Mouse (Mus musculus) CH12.LX (cell line): ENCODE results near the gene Ankrd53. TPM values are rescaled to one million over a fixed set of nuclear protein-coding genes. Genes with fewer than 3 reads are reported as not detected.

Experiments
- DNase-seq: peaks from one replicate; pipeline ENCODE4 v3.0.0-alpha.2; 2013; ENCODE audit errors: extremely low read depth
- H3K27ac ChIP-seq: 2 replicates; pipeline ENCODE4 v1.5.1; 2012; ENCODE audit warnings: low read depth, mild to moderate bottlenecking, control low read depth, moderate library complexity; ENCODE audit not compliant: insufficient read depth
- H3K27me3 ChIP-seq: replicated peaks from 2 replicates; pipeline ENCODE3; 2012; ENCODE audit warnings: inconsistent platforms
- H3K36me3 ChIP-seq, 2 experiments: replicated peaks in 1 of 2; 2 replicates each; pipeline versions ENCODE3 to v1.6.1; 2012; ENCODE audit warnings: inconsistent platforms in 1 of 2, low read length in 1 of 2, mild to moderate bottlenecking in 1 of 2, mixed read lengths in 1 of 2, moderate library complexity in 1 of 2; ENCODE audit not compliant: control insufficient read depth in 1 of 2, insufficient read depth in 1 of 2
- H3K4me1 ChIP-seq, 2 experiments: 2 replicates each; pipeline ENCODE4 v1.6.1; 2012; ENCODE audit warnings: inconsistent platforms in 1 of 2, moderate library complexity in 1 of 2; ENCODE audit not compliant: insufficient read depth in 2 of 2, control insufficient read depth in 1 of 2
- H3K4me2 ChIP-seq: 2 replicates; pipeline ENCODE4 v1.6.1; 2012; ENCODE audit warnings: low read depth, mild to moderate bottlenecking, control low read depth; ENCODE audit not compliant: poor library complexity, insufficient read depth, severe bottlenecking
- H3K4me3 ChIP-seq, 3 experiments: fragments of 150-350 bp in 1 of 3; sonication (generic) in 1 of 3; replicated peaks in 1 of 3; 2 replicates each; pipeline versions ENCODE3 to v1.5.1; 2011 to 2012; ENCODE audit warnings: low read depth in 2 of 3, low read length in 2 of 3, mild to moderate bottlenecking in 2 of 3, moderate library complexity in 2 of 3, control low read depth in 1 of 3, improper control_type of control experiment in 1 of 3, inconsistent platforms in 1 of 3, mixed read lengths in 1 of 3; ENCODE audit not compliant: poor library complexity in 1 of 3
- H3K79me2 ChIP-seq: replicated peaks from 2 replicates; pipeline ENCODE4 v1.6.1; 2012; ENCODE audit warnings: mild to moderate bottlenecking, moderate library complexity; ENCODE audit not compliant: control insufficient read depth, poor library complexity, insufficient read depth, severe bottlenecking; ENCODE audit errors: extremely low read depth
- H3K9ac ChIP-seq: 2 replicates; pipeline ENCODE4 v1.6.1; 2012; ENCODE audit warnings: low read depth, mild to moderate bottlenecking, control low read depth, moderate library complexity; ENCODE audit not compliant: insufficient read depth
- H3K9me3 ChIP-seq: replicated peaks from 2 replicates; pipeline ENCODE3; 2012; ENCODE audit warnings: low read length, inconsistent platforms, mixed read lengths
- CHD2 ChIP-seq: IDR thresholded peaks from 2 replicates; pipeline ENCODE4 v1.6.1; 2011; ENCODE audit warnings: low read length, improper control_type of control experiment
- CTCF ChIP-seq, 2 experiments: IDR thresholded peaks in 1 of 2; conservative IDR thresholded peaks in 1 of 2; 2 replicates each; pipeline ENCODE4 v1.5.1; 2011 to 2012; ENCODE audit warnings: low read depth in 2 of 2, low read length in 2 of 2, improper control_type of control experiment in 1 of 2, inconsistent platforms in 1 of 2, mild to moderate bottlenecking in 1 of 2, moderate library complexity in 1 of 2
- E2F4 ChIP-seq: IDR thresholded peaks from 2 replicates; pipeline ENCODE4 v1.6.1; 2011; ENCODE audit warnings: low read depth, low read length, improper control_type of control experiment; ENCODE audit not compliant: insufficient replicate concordance
- ELF1 ChIP-seq: IDR thresholded peaks from 2 replicates; pipeline ENCODE4 v1.6.1; 2014; ENCODE audit warnings: low read depth, mild to moderate bottlenecking, inconsistent platforms, low read length, improper control_type of control experiment
- EP300 ChIP-seq: IDR thresholded peaks from 2 replicates; pipeline ENCODE4 v1.6.1; 2011; ENCODE audit warnings: low read length, improper control_type of control experiment
- JUN ChIP-seq: IDR thresholded peaks from 2 replicates; pipeline ENCODE4 v1.6.1; 2011; ENCODE audit warnings: low read depth, mild to moderate bottlenecking, low read length, improper control_type of control experiment, moderate library complexity; ENCODE audit not compliant: insufficient read depth
- JUND ChIP-seq: conservative IDR thresholded peaks from 2 replicates; pipeline ENCODE4 v1.6.1; 2011; ENCODE audit warnings: low read depth, low read length, improper control_type of control experiment
- KAT2A ChIP-seq: IDR thresholded peaks from 2 replicates; pipeline ENCODE4 v1.6.1; 2012; ENCODE audit warnings: low read length, improper control_type of control experiment, inconsistent platforms; ENCODE audit not compliant: insufficient replicate concordance
- MAX ChIP-seq: IDR thresholded peaks from 2 replicates; pipeline ENCODE4 v1.6.1; 2011; ENCODE audit warnings: low read length, improper control_type of control experiment
- MEF2A ChIP-seq: IDR thresholded peaks from 2 replicates; pipeline ENCODE4 v1.6.1; 2014; ENCODE audit warnings: low read depth, mild to moderate bottlenecking, inconsistent platforms, low read length, improper control_type of control experiment, borderline replicate concordance
- MXI1 ChIP-seq: IDR thresholded peaks from 2 replicates; pipeline ENCODE4 v1.6.1; 2011; ENCODE audit warnings: mild to moderate bottlenecking, low read depth, low read length, improper control_type of control experiment
- MYC ChIP-seq: IDR thresholded peaks from 2 replicates; pipeline ENCODE4 v1.6.1; 2011; ENCODE audit warnings: low read depth, mild to moderate bottlenecking, improper control_type of control experiment, low read length
- POLR2A ChIP-seq: IDR thresholded peaks from 2 replicates; pipeline ENCODE4 v1.6.1; 2011; ENCODE audit warnings: low read depth, mild to moderate bottlenecking, improper control_type of control experiment, low read length
- POLR2AphosphoS2 ChIP-seq: IDR thresholded peaks from 2 replicates; pipeline ENCODE4 v1.6.1; 2011; ENCODE audit warnings: low read depth, low read length, improper control_type of control experiment
- RCOR1 ChIP-seq: conservative IDR thresholded peaks from 2 replicates; pipeline ENCODE4 v1.6.1; 2012; ENCODE audit warnings: low read depth, mild to moderate bottlenecking, inconsistent platforms, low read length, improper control_type of control experiment
- TBP ChIP-seq: conservative IDR thresholded peaks from 2 replicates; pipeline ENCODE4 v1.6.1; 2011; ENCODE audit warnings: low read depth, low read length, improper control_type of control experiment
- TCF12 ChIP-seq: IDR thresholded peaks from 2 replicates; pipeline ENCODE4 v1.6.1; 2014; ENCODE audit warnings: low read depth, mild to moderate bottlenecking, inconsistent platforms, low read length, improper control_type of control experiment
- ZC3H11A ChIP-seq: IDR thresholded peaks from 2 replicates; pipeline ENCODE4 v1.6.1; 2012; ENCODE audit warnings: low read depth, mild to moderate bottlenecking, inconsistent platforms, low read length, improper control_type of control experiment
- ZMIZ1 ChIP-seq: IDR thresholded peaks from 2 replicates; pipeline ENCODE4 v1.6.1; 2012; ENCODE audit warnings: low read depth, mild to moderate bottlenecking, inconsistent platforms, low read length, improper control_type of control experiment
- ZNF384 ChIP-seq: IDR thresholded peaks from 2 replicates; pipeline ENCODE4 v1.6.1; 2012; ENCODE audit warnings: low read depth, low read length, improper control_type of control experiment, inconsistent platforms
- dilution Hi-C: fragments of 300-500 bp; cut with MboI; formaldehyde crosslinking; loops from 2 replicates; pipeline ENCODE4 v1.14.3; 2020; ENCODE audit warnings: low sequenced_read_pairs; ENCODE audit not compliant: extremely low pct_unique_long_range_greater_than_20kb, extremely low pct_ligation_motif_present
- in situ Hi-C: fragments of 300-500 bp; cut with MboI; formaldehyde crosslinking; loops from 3 replicates; pipeline ENCODE4 v1.14.3; 2019; ENCODE audit warnings: low sequenced_read_pairs, low pct_ligation_motif_present, low pct_unique_long_range_greater_than_20kb, mixed read lengths
- polyA plus RNA-seq: library from polyadenylated mRNA; unstranded; fragments of >175 nt; gene quantifications from 2 replicates; pipeline ENCODE4 v1.2.1, GENCODE M21; 2012; ENCODE audit warnings: low read depth; ENCODE audit not compliant: insufficient read length
- total RNA-seq, 2 experiments: library from RNA; depleted of rRNA; stranded (reverse); fragments of 300-350 nt in 1 of 2; fragments of >200 nt in 1 of 2; gene quantifications; 2 replicates each; pipeline ENCODE4 v1.2.3; 2012 to 2014

The Ankrd53 gene
- total and polyA plus RNA-seq, 3 experiments = 0.08 to 0.36 TPM; not detected in 1

DNA sequence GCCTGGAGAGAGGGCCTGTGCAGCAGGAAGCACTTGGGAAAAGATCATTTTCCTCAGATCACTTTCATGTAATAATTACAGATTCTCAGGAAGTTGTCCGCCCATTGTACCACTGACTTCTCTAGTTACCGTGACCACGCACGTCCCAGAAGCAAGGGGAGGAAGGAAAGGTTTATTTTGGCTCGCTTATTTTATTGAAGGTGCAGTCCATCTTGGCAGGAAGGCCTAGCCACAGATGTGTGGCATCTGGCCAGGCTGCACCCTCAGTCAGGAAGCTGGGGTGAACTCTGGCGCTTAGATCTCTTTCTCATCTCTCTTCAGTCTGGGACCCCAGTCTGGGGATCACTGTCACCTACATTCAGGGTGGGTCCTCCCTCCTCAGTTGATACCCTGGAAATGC is 23.8 kb upstream of the Ankrd53 start:
- H3K4me3 ChIP-seq = no peak overlapping the region
- no peak overlapping the region for H3K27ac ChIP-seq
- H3K79me2 ChIP-seq = no peaks in the 10 kb centered on the region
- H3K27me3 ChIP-seq = peaks cover 85% of the 10 kb centered on the region
- H3K9ac ChIP-seq = no peak overlapping the region
- dilution Hi-C loops = no loop called here
- TF ChIP-seq TBP (no peak), TCF12 (no peak), ZNF384 (no peak), CHD2 (no peak), JUND (no peak), RCOR1 (no peak), JUN (no peak), ZMIZ1 (no peak)
- in situ Hi-C loops = no loop called here
- H3K9me3 ChIP-seq = peaks cover 33% of the 10 kb centered on the region
- DNase-seq = no peak
- H3K4me1 ChIP-seq = no peaks in the 10 kb centered on the region
- H3K4me2 ChIP-seq = no peak overlapping the region
- H3K36me3 ChIP-seq = no peaks in the 10 kb centered on the region

DNA sequence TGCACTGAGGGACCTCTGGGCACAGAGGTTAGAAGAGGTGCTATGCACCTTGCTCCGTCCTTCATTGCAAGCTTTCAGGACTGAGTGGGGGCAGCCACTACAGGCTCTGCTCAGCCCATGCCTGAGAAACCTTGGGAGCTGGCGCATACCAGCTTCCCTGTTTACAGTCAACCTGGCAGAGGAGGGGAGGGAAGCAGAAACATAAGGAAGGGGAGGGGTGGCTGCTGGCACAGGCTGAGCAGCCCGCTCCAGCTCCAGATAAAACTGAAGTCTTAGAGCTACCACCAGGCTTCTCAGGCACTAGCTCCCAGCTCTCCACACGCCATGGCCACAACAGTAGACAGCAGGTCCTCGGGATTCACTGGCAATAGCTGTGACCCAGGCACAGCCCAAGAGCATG is 19.7 kb upstream of the Ankrd53 start, which contains the start of gene Atp6v1b1:
Atp6v1b1 (plus strand) TSS at position 230 of the 400 bp plus-strand sequence.
- Histone ChIP-seq H3K79me2 (no peaks in the 10 kb centered on the region), H3K27ac (no peak within 1 kb of the TSS), H3K9ac (no peak within 1 kb of the TSS), H3K36me3 (no peaks in the 10 kb centered on the region), H3K4me3 (no peak within 1 kb of the TSS), H3K4me2 (no peak within 1 kb of the TSS), H3K27me3 (peaks cover 79% of the 10 kb centered on the region), H3K4me1 (peaks cover 0 to 3% of the 10 kb centered on the region in 2 experiments; a peak in 1 of 4 replicates), H3K9me3 (peaks cover 19% of the 10 kb centered on the region)
- in situ Hi-C loops = no loop called here
- DNase-seq = no peak
- dilution Hi-C loops = no loop called here
- no peak for TF ChIP-seq POLR2AphosphoS2
- TF ChIP-seq ZC3H11A = no peak
- no peak for TF ChIP-seq TCF12
- no peak for TF ChIP-seq ELF1
- TF ChIP-seq MXI1 = no peak
- TF ChIP-seq MEF2A = no peak

DNA sequence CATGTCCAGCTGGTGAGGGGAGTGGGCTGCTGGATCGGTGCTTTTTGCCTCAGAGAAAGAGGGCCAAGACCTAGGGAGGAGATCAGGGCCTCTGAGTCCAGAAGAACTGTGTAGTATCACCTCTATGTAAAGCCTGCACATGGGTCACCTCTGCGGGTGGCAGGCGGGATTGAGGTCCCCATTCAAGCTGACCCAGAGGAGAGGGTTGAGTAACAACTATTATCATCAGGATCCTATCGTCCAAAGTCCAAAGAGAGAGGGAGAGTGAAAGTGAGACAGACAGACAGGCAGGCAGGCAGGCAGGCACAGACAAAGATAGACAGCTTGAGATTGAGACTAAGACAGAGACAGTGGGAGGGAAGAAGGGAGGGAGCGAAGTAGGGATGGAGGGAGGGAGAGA is 19.2 kb upstream of the Ankrd53 start:
- Histone ChIP-seq H3K4me3 (no peak overlapping the region), H3K4me1 (peaks cover 0 to 3% of the 10 kb centered on the region in 2 experiments; a peak in 1 of 4 replicates), H3K79me2 (no peaks in the 10 kb centered on the region), H3K9me3 (peaks cover 19% of the 10 kb centered on the region), H3K36me3 (no peaks in the 10 kb centered on the region), H3K9ac (no peak overlapping the region), H3K27ac (no peak overlapping the region), H3K27me3 (peaks cover 81% of the 10 kb centered on the region), H3K4me2 (no peak overlapping the region)
- in situ Hi-C loops = no loop called here
- no peak for DNase-seq
- dilution Hi-C loops = no loop called here
- TF ChIP-seq KAT2A (no peak), EP300 (no peak), CHD2 (no peak), CTCF (conservative IDR thresholded peaks at IDR 0.05 in 1 of 2, IDR thresholded peaks at IDR 0.05 in 1 of 2; ENCODE audit: low read depth in 2 of 2, low read length in 2 of 2) (no peak), MAX (no peak), POLR2A (no peak), E2F4 (no peak), MYC (no peak), ZMIZ1 (no peak), TBP (no peak), POLR2AphosphoS2 (no peak)
- TF ChIP-seq, all 38 proteins: peak for 0
